Mouse (Mus musculus): ENCODE measurements around the gene Actb. TPM values are rescaled to one million over a fixed set of nuclear protein-coding genes. Genes with fewer than 3 reads are reported as not detected.
A peak's percentile ranks its signal among the peaks of the same experiment; 100 is the strongest.

Actb gene
- total RNA-seq, 2 experiments from 2014 or later = 1,025 to 1,358 TPM

- intact Hi-C loops (cut with DNase I) = no loop called here
- DNase-seq = no peak
These were observed 20.4 kb downstream of the Actb start for GRCm38 (mm10) chr5:142886181-142886580.

GRCm38 (mm10) chr5:142882471-142882870 lies 24.1 kb downstream of the Actb start:
- DNase-seq = no peak
- intact Hi-C loops (cut with DNase I) = no loop called here

GRCm38 (mm10) chr5:142881936-142882335 lies 24.6 kb downstream of the Actb start:
- intact Hi-C loops (cut with DNase I) = loop anchor here (2.0 kb wide), 1 partner anchor 23 kb away; no protein-coding TSS in a partner anchor
- no peak for DNase-seq

GRCm38 (mm10) chr5:142880806-142881516 lies 25.6 kb downstream of the Actb start:
- intact Hi-C loops (cut with DNase I) = loop anchor here (2.0 kb wide), 1 partner anchor 24 kb away; no protein-coding TSS in a partner anchor
- DNase-seq = no peak

GRCm38 (mm10) chr5:142880246-142880645 lies 26.3 kb downstream of the Actb start:
- no peak for DNase-seq
- intact Hi-C loops (cut with DNase I) = loop anchor here (2.0 kb wide), 1 partner anchor 25 kb away; no protein-coding TSS in a partner anchor

GRCm38 (mm10) chr5:142879318-142880175 lies 27.0 kb downstream of the Actb start:
- DNase-seq = peak; percentile 84 to 93
- intact Hi-C loops (cut with DNase I) = loop anchor here (1.0 to 2.0 kb wide), 4 partner anchors 25 to 187 kb away; no protein-coding TSS in a partner anchor

GRCm38 (mm10) chr5:142878570-142878969 lies 28.0 kb downstream of the Actb start:
- intact Hi-C loops (cut with DNase I) = loop anchor here (2.0 kb wide), 2 partner anchors 160 to 188 kb away; no protein-coding TSS in a partner anchor
- no peak for DNase-seq

GRCm38 (mm10) chr5:142877337-142878280 lies 28.9 kb downstream of the Actb start:
- intact Hi-C loops (cut with DNase I) = loop anchor here (1.0 to 2.0 kb wide), 4 partner anchors 107 to 189 kb away; no protein-coding TSS in a partner anchor
- peak; percentile 90 to 96 for DNase-seq

- intact Hi-C loops (cut with DNase I) = loop anchor here (1.0 kb wide), 2 partner anchors 107 to 155 kb away; no protein-coding TSS in a partner anchor
- no peak for DNase-seq
These were observed 29.7 kb downstream of the Actb start for GRCm38 (mm10) chr5:142876896-142877295.

GRCm38 (mm10) chr5:142875513-142875905 lies 31.0 kb downstream of the Actb start:
- intact Hi-C loops (cut with DNase I) = no loop called here
- DNase-seq = no peak

- DNase-seq = no peak
- intact Hi-C loops (cut with DNase I) = no loop called here
These were observed 31.6 kb downstream of the Actb start for GRCm38 (mm10) chr5:142874791-142875512.

- no peak for DNase-seq
- intact Hi-C loops (cut with DNase I) = no loop called here
These were observed 32.8 kb downstream of the Actb start for GRCm38 (mm10) chr5:142873718-142874117.

- intact Hi-C loops (cut with DNase I) = no loop called here
- no peak for DNase-seq
These were observed 34.8 kb downstream of the Actb start for GRCm38 (mm10) chr5:142871765-142872164.

GRCm38 (mm10) chr5:142869463-142869862 lies 37.1 kb downstream of the Actb start:
- no peak for DNase-seq
- intact Hi-C loops (cut with DNase I) = no loop called here

- peak in 1 of 2 experiments; percentile 46 for DNase-seq
- intact Hi-C loops (cut with DNase I) = no loop called here
These were observed 48.8 kb downstream of the Actb start for GRCm38 (mm10) chr5:142857763-142858229.

GRCm38 (mm10) chr5:142856408-142856807 lies 50.1 kb downstream of the Actb start:
- DNase-seq = no peak
- intact Hi-C loops (cut with DNase I) = no loop called here

- DNase-seq = peak; percentile 33 to 61
- intact Hi-C loops (cut with DNase I) = no loop called here
These were observed 51.7 kb downstream of the Actb start for GRCm38 (mm10) chr5:142854877-142855276.

GRCm38 (mm10) chr5:142853585-142853984 lies 53.0 kb downstream of the Actb start:
- DNase-seq = no peak
- intact Hi-C loops (cut with DNase I) = no loop called here
